Mouse (Mus musculus): ENCODE measurements around the gene Gpd2. TPM values are rescaled to one million over a fixed set of nuclear protein-coding genes. Genes with fewer than 3 reads are reported as not detected.

Gene Gpd2
- total RNA-seq, 2 experiments from 2014 or later, result 133 to 135 TPM

DNA sequence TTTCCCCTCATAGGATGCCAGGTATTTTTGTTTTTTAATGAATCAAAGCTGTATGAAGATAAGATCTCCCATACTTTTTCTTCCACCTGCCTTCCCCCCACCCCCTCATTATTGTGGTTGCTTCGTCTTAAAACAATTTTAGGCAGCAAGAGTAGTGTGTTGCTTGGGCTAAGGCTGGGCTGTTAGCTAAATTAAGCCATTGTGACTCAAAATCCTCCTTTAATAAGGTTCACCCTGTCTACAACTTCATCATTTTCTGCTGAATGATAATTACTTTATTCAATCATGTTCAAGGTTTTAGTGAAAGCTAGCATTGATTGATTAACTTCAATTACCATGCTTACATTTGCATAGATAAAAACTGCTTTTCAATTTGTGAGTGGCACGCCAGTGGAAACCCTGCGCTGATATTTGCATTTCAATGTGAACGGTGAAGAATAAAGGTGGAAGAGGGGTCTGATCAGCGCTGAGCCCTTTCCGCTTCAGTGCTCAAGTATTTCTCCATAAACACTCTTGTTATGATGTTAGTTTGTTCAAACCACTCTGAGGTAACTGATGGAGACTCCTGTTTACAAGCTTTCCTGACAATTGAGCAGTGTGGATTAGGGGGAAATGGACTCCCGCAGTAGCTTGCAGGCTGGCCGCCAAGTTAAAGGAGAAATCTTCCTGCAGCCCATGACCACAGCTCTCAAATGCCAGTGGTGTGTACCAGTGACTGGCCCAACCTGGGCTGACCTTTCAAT lies 140.9 kb downstream of the Gpd2 start:
- no peak for DNase-seq (ENCODE audit: low spot score in 2 of 2)

DNA sequence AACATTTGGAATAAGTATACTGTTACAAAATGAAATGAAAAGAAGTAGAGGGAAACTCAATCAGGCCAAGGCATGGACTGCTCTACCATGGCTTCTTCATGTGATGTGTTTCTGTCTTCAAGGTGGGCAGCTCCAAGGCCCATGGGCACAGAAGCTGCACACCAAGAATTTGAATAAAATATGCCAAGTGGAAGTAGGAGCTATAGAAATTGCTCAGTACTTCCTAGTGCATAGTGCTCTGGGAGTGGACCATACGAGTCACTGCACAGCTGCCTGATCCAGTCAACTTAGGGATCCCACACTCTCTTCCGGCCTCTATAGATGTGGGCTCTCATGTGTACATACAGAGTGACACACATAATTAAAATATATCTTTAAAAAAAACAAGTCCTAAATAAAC lies 147.2 kb downstream of the Gpd2 start:
- DNase-seq (ENCODE audit: low spot score in 2 of 2), result no peak

GRCm38 (mm10) chr2:57387816-57388215 lies 150.4 kb downstream of the Gpd2 start:
- peak in 1 of 2 experiments; percentile 50 for DNase-seq (ENCODE audit: low spot score in 2 of 2)

GRCm38 (mm10) chr2:57395071-57395470 lies 157.6 kb downstream of the Gpd2 start:
- DNase-seq (ENCODE audit: low spot score in 2 of 2), result no peak

GRCm38 (mm10) chr2:57396061-57396460 lies 158.6 kb downstream of the Gpd2 start:
- DNase-seq (ENCODE audit: low spot score in 2 of 2), result no peak

GRCm38 (mm10) chr2:57397727-57398126 lies 160.3 kb downstream of the Gpd2 start:
- peak in 1 of 2 experiments; percentile 54 for DNase-seq (ENCODE audit: low spot score in 2 of 2)

DNA sequence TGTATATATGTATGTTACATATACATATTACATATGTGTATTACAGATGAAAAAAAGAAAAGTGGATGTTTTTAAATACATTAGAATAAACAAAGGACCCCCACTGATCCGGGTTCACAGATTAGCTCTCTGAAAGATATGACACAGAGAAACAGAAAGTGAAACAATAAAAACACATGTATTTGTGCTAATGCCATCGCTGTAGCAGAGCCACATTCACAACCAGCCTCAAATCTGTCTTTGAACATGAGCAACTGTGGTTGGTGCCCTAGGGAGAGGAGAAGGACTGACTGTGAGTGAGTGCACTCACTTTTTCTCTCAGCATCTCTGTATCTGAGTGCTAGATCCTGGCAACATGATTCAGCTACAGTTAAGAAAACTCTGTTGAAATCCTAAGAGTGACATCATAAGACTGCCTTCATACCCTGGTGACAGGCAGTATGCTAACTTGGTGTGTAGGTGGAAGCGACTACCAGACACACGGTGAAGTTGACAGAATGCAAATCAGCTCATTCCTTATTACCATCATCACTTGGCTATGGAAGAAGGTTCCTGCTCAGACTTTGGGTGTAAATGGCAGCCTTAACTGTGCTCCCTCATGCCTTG lies 170.1 kb downstream of the Gpd2 start:
- peak in 1 of 2 experiments; percentile 19 for DNase-seq (ENCODE audit: low spot score in 2 of 2)

- no peak for DNase-seq (ENCODE audit: low spot score in 2 of 2)
Observed at GRCm38 (mm10) chr2:57408413-57408812, 171.0 kb downstream of the Gpd2 start.

DNA sequence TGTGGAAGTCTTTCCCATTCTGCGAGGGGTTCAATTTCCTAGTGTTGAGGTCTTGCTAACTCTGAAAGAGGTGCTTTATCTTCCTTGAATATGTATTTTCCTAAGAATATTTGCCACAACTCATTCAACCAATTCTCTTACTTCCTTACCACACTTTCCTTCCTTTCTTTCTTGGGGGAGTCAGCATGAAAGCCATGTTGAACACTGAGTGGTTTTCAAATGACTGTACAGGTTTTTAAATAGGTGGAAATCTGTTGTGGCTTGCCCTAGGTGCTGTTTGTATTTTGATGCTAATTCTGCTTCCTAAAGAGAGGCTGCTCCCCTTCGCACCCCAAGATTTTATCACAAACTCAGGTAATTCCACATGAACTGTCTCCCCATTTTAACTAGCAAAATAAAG lies 174.1 kb downstream of the Gpd2 start:
- DNase-seq (ENCODE audit: low spot score in 2 of 2), result no peak

- DNase-seq (ENCODE audit: low spot score in 2 of 2), result no peak
Observed at GRCm38 (mm10) chr2:57414550-57415160, 177.2 kb downstream of the Gpd2 start.

- DNase-seq (ENCODE audit: low spot score in 2 of 2), result no peak
Observed at GRCm38 (mm10) chr2:57416711-57417110, 179.3 kb downstream of the Gpd2 start.

Other genes with a start within 250 kb of the Gpd2 start
- gene Nr4a2, start 113.6 kb upstream of the Gpd2 start, total RNA-seq (2021), result 10 to 100 TPM; 71.6 to 74.3 TPM

Measured in layer of hippocampus, adult 18-20 months (tissue).